Mouse (Mus musculus) G1E-ER4 (cell line): ENCODE data around the gene Alpk3. TPM values are rescaled to one million over a fixed set of nuclear protein-coding genes. Genes with fewer than 3 reads are reported as not detected.

ENCODE experiments used
- GATA1 ChIP-seq: IDR thresholded peaks from one replicate; pipeline ENCODE4 v1.8.0; 2012; ENCODE audit warnings: low read length, inconsistent platforms
- polyA plus RNA-seq: library from polyadenylated mRNA; stranded (reverse); fragments of >175 nt; gene quantifications from 2 replicates; pipeline ENCODE4 v1.2.3, GENCODE M21; 2012

Gene Alpk3
- 1.5 and 1.9 TPM in 2 replicates for polyA plus RNA-seq

DNA sequence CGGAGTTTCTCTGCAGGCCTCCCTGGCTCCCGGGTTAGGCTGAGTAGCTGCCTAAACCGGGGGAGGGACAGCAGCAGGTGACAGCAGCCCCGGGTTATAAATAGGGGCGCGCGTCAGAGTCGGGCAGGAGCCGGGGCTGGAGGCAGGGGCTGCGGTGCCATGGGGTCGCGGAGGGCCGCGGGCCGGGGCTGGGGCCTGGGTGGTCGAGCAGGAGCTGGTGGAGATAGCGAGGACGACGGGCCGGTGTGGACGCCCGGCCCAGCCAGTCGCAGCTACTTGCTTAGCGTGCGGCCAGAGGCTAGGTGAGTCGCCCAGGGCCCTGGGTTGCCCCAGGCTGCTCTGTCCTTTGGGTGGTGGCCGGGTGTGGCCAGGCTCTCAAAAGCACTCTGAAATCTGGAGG is at the start of gene Alpk3:
TSS of gene Alpk3 (plus strand) at position 130 of the 400 bp plus-strand sequence.
- TF ChIP-seq GATA1, result no peak

DNA sequence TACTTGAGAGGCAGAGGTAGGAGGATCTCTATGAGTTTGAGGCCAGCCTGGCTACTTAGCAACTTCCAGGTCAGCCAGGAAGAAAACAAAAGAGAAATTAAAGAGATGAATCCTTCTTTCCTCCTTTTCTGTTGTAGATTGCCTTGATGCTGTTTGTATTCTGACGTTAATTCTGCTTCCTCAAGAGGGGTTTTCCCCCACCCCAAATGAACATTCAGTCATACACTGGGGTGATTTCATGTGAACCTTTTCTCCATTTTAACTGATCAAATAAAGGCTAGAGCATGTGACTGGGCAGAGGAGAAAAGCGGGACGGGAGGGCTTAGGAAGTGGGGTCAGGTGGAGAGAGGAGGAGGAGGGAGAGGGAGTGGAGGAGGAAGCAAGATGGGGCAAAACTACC is 49.1 kb upstream of the Alpk3 start:
- no peak for TF ChIP-seq GATA1

DNA sequence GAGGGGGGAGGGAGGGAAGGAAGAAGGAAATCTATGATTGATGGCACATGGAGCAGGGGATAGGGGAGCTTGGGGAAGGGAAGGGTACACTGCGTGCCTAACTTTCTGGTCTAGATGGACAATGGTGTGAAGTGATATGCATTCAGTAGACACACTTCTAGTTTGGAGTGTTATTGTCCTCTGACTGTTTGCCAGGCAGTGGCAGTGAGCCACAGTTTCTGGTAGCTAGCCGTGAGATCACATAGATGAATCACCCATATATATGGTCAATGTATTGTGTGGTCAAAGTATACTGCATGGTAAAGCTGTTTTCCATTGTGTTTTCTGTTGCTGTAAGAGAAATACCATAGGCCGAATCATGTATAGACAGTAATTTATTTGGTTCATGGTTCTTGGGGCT is 45.8 kb upstream of the Alpk3 start:
- no peak for TF ChIP-seq GATA1

DNA sequence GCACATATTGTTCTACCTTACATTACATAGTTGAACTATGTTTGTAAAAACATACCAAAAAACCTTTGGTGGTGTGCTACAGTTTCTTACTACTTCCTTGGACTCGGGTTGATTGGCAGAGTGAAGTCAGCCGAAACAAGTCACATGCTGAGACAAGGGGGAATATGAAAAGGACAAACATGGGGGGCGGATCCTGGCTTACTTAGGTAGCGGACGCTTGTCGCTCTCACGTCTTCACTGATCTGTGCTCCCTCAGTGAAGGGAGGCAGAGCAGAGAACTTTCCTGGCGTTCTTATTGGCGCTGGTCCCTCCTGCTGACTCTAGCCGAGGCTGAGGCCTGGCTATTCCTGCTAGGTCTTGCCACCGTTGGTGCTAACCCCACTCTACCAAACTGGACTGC is 37.1 kb upstream of the Alpk3 start:
- TF ChIP-seq GATA1, result no peak

DNA sequence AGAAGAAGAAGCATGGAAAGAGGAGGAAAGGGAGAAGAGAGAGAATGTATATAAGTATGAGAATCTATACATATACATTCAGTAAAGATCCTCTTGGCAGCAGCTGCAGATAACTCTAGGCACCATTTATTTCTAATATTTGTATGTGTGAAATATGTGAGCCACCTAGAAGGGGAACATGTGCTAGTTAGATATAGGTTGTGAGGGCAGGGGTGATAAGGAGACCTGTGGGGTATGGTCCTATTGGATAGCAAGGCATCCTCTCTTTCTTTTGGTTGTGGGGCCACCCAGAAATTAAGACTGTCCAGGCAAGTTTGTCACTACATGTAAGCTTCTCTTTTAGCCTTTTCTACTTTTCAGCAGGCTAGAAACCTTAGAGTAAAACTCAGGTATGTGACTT is 34.7 kb upstream of the Alpk3 start:
- TF ChIP-seq GATA1, result no peak

DNA sequence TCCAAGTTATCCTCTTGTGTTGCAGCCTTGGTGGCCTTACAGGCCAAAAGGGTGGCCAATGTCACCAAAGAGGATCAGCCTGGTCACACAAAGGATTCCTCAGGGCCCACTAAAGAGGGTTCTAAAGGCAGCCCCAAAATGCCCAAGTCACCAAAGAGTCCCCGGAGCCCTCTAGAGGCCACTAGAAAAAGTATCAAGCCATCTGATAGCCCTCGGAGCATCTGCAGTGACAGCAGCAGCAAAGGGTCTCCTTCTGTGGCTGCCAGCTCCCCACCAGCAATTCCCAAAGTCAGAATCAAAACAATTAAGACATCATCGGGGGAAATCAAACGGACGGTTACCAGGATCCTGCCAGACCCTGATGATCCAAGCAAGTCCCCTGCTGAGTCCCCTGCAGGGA is 33.3 kb upstream of the Alpk3 start:
- TF ChIP-seq GATA1, result no peak

DNA sequence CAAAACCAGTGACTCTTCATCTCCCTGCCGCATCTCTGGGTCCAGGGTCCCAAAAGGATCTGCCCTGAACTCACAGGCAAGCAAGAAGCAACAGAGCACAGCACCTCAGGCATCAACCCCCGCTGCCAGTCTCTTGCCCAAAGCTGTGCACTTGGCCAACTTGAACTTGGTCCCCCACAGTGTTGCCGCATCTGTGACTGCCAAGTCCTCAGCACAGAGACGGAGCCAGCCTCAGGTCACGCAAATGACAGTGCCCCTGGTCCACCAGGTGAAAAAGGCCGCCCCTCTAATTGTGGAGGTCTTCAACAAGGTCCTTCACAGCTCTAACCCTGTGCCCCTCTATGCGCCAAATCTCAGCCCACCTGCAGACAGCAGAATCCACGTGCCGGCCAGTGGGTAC is 32.7 kb upstream of the Alpk3 start:
- no peak for TF ChIP-seq GATA1

DNA sequence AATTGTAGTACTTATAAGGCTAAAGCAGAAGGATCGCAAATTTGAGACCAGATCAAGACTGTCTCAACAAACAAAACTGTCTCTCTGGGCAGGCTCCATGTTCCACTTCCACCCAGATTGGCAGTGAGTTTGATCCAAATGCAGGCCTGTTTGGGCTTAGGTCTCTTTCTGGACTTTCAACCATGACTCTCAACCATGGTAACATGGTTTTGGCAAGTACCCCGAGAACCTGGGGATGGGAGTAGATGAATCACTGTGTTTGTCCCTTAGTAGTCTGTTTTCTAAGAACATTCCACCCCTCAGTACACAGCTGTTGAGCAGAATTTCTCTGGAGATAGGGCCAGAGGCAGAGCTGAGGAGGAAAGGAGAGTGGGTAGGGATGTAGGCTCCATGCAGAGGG is 31.6 kb upstream of the Alpk3 start:
- TF ChIP-seq GATA1, result no peak

DNA sequence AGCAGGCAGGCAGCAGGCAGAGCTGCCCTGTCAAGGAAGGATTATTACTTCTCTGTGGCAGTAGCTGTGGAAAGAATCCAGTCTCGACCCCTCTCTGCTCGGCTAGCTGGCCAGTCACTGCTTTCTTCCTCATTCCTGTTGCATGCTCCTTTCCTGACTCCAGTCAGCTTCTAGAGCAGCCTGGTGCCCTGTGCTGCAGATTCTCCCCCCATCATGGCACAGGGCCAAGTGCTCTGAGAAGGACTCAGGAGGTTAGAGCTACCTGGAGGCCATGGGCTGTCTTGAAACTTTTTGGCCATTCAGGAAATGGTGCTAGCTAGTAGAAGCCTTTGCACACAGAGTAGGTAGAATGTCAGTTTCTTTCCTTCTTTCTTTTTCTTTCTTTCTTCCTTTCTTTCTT is 17.7 kb upstream of the Alpk3 start:
- no peak for TF ChIP-seq GATA1

DNA sequence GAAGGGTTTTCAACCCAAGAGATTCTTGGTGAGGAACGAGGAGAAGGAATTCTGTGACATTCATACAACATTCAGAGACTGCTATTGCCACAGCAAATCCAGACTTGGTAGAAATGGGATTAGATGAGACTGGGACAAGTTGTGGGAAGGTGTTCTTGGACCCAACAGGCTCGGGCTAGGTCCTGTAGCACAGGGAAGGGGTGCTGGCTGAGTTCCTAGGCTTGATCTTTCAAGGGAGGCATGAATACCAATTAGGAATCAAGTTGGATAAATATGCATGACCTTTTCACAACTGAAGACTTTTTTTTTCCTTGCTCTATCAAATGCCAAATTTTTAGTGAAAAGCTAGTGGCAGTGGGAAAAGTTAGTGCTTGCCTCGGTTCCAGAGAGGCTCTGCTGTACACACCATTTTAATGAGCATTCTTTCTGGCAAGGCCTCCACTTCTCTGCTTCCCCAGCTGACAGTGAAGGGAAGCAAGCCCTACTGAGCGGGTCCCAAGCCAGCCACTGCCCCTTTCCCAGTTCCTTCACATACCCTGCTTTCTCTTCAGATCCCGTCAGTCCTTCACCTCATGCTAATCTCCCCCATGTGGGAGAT is 14.3 kb upstream of the Alpk3 start:
- no peak for TF ChIP-seq GATA1

DNA sequence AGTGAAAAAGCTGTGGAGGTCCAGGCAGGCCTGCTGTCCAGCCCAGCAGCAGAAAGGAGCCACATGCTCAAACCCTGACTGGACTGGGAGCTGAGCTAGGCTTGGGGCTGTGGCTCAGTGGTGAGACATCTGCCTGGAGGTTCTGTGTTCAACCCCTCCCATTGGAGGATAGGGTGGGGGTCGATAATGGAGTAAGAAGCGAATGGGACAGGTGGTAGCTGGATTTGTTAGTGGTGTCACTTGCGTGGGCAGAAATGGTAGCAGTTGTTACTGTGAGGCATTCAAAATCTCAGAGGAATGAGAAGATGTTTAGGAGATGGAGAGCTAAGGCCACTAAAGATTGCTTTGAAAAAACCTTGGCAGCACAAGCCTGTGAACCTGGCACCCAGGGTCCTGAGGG is 9.6 kb upstream of the Alpk3 start:
- TF ChIP-seq GATA1, result no peak

DNA sequence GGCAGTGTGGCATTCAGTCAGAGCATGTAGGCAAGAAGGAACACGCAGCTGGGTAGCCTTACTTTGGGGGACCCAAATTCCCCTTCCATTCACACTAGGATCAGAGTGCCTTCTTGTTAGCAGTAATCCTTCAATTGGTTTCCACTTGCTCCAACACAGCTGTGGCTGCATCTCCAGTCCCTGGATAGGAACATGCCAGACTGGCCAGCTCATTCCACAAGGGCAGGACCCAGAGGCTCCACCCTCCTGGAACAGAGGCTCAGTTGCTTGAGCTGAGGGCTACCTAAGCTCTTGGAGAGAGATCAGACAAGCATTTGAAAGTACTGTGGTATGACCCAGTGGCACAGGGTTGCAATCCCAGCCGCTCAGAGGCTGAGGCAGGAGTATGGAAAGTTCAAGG is 8.9 kb upstream of the Alpk3 start:
- TF ChIP-seq GATA1, result no peak

DNA sequence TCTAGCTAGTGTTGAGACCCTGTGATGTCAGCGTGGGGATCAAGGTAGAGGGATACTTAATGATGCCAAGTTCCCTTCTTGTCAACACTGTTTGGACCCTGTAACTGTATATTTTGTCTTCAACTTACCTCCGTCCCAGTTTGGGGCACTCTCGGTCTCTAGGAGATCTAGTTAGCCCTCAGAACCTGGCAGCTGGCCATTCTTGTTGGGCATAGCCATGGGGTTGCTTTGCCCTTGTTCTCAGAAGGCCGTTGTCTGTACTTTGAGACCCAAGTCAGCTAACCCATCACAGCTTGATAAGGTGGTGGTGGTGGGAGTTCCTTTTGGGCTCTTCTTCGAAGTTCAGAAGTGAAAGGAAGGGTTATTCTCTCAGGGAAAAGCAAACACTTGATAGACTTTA is 7.4 kb upstream of the Alpk3 start:
- TF ChIP-seq GATA1, result no peak

DNA sequence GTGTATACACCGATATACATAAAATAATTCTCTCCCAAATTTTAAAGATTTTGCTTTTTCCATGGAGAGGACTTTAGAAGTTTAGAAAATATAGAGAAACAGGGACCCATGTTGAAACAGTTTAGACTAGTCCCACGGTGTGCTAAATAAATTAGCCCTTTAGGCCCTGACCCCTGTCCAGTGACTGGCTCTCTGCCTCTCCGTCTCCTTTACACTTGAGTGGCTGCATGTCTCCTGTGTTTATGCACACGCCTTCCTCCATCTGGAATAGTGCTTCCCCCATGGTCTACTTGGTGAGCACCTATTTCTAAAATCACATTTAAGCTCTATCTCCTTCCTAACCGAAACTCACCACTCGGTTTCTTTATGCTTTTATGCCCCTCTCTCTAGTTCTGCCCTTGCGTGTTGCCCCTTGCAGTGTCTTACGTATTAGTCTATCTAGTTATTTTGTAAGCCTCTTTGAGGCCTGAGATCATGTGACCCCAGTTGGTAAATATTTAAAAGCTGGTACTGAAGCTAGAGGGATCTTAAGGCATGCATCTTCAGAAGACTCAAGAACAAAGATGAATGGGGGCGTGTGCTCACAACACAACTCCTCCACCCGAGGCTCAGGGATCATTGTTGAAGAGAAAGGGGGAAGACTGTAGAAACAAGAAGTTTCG is 1.6 kb upstream of the Alpk3 start:
- TF ChIP-seq GATA1, result no peak

DNA sequence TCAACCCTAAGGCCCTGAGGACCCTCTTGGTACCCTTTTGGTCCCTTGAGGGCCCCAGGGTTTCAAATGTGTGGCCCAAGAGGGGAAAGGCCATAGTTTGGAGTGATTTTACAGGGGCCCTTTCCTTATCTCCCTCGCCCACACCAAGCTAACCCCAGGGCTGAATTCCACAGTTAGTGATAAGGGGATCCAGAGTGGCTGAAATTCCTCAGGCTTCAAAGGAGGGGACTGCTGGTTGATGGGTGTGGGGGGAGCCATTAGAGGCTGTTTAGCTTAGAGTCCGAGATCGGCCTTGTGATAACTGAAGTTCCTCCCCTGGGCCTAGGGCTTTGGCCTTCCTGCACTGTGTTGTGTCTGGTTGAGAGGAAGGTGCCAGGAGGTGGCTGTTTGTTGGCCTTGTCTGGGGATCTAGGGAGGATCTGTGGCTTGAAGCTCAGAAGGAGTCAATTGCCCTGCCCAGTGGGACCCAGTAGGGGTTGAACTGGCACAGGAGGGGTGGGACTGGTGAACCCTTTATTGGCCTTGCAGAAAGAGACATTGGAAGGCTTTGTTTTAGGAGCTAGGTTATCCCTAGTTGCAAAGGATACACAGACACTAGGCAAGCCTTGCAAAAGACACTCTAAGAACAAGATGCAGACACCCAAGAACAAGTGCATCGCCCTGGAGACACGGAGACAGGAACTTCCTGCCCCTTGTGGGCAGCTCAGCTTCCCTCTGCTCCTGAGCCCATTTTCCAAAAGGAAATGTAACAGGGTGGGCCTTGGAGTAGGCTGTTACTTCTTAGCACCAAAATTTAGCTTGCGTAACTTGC is 706 bp downstream of the Alpk3 start:
- TF ChIP-seq GATA1, result peak; percentile 71

DNA sequence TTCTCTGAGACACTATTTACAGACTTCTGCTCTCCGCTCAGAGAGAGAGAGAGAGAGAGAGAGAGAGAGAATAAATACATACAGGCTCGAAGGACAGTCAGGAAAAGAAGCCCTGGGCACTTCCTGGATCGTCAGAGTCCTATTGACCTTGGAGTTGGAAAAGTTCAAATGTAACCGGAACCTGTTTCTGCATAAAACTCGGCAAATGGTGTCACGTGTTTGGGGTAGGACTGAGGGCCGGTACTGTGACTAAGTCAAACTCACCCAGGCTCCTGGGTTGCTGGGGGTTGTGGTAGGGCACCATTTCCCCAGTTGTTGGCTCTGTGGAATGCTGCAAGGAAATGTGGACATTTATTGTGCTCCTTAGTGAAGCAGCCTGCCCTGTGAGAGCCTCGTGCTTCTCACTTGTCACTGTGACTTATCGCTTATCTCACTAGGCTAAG is 1.3 kb downstream of the Alpk3 start:
- peak; percentile 22 for TF ChIP-seq GATA1

DNA sequence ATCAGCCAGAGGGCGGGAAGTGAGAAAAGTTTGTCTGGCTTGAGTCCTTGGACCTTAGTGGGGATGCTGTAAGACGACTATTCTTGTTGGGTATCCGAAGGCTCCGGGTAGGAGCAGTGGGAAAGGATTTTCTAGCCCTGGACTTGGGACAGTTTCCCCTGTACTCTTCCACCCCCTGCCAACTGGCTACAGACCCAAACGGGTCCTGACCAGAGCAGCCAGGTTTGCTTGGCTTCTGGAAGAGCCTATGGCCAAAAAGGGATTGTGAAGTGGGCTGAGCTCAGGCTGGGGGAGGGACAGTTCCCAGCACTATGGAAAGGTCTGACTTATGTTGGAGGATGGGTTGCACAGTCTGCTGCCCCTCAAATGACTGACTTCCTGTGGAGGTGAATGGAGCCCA is 2.0 kb downstream of the Alpk3 start:
- no peak for TF ChIP-seq GATA1
